Mouse (Mus musculus) ES-Bruce4 (cell line): ENCODE measurements at regions not wholly inside any gene's neighbourhood (a gene's known extent, or its start where the extent isn't known, plus 50 kb on each side); places are given as distances from the start of the nearest gene placed in this dataset.

Source experiments
- CTCF ChIP-seq: IDR thresholded peaks from one replicate; pipeline ENCODE4 v1.8.1; 2011; ENCODE audit warnings: low read depth, low read length
- EP300 ChIP-seq: IDR thresholded peaks from 2 replicates; pipeline ENCODE4 v1.6.1; 2011; ENCODE audit warnings: low read depth, low read length; ENCODE audit not compliant: insufficient read depth
- POLR2A ChIP-seq: IDR thresholded peaks from one replicate; pipeline ENCODE4 v1.8.1; 2011; ENCODE audit warnings: low read length; ENCODE audit not compliant: insufficient read depth

DNA sequence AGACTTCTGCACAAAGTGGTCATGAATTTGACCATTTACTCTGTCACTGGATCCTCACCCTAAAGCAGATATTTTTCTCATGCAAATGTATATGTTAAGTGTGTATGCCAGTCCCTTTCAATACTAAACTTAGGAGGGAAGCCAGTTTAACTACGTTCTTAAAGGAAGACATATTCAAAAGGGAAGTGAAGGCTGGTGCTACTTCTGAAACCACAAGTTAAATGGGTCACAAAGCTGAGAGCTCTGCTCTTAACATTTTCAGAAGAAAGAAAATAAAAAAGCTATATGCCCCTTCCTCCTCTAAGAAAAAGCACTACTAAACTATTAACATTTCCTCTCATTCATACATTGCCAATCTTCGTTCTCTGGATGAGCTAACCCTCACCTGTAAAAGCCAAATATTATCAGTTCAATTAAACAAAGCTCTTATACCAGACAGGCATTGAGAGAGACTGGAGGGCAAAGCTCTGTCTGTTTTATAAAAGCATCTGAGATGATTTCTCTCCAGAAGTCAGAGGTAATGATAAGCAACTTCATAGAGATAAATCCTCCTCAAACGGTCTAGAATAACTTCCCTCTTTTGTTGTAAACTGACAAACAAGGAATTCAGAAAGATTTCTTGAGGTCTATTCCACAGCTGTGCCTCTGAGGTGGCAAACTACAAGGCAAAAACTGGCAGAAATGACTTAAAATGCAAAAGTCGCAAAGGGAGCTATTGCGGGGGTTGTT, 82.7 kb upstream of the Klf6 start:
- no peak for TF ChIP-seq POLR2A
- no peak for TF ChIP-seq EP300
- TF ChIP-seq CTCF: no peak
